Mouse (Mus musculus): ENCODE data around the gene Zc3hc1. TPM values are rescaled to one million over a fixed set of nuclear protein-coding genes. Genes with fewer than 3 reads are reported as not detected.

The Zc3hc1 gene
- total and polyA plus RNA-seq, 3 experiments: 13.4 to 16.2 (median 16.0) TPM

DNA sequence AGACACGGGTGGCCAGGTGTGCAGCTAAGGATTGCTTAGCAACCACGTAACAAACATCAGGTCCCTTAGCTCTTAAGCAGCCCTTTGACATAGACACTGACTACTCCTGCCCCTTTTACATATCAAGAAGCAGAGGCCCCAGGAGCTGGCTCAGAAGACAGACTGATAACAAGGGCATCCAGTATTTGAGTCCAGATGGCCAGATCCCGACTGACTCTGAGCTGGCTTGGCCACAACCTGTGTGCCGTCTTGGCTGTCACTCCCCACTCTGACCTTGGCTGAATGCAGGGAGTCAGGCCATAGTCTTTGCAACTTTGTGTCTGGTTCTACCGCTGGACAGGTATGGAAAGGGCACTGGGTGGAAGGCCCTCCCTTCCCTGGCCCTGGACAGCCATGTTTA, 34.7 kb downstream of the Zc3hc1 start:
- peak in 1 of 2 experiments; percentile 31 for DNase-seq
- Histone ChIP-seq H3K27me3 (ENCODE audit: control insufficient read depth, insufficient read depth, low read length) (no peaks in the 10 kb centered on the region), H3K9ac (ENCODE audit: low read depth, low read length) (no peak overlapping the region), H3K36me3 (ENCODE audit: control insufficient read depth, insufficient read depth, low read length) (no peaks in the 10 kb centered on the region), H3K27ac (peak overlapping the region; percentile 24), H3K4me3 (no peak overlapping the region), H3K4me1 (ENCODE audit: control insufficient read depth, insufficient read depth, low read length) (peaks cover 7% of the 10 kb centered on the region), H3K79me2 (replicated peaks; ENCODE audit: control insufficient read depth, insufficient read depth, low read length) (no peaks in the 10 kb centered on the region)
- TF ChIP-seq POLR2A (IDR thresholded peaks at IDR 0.05; ENCODE audit: insufficient read depth, low read depth, low read length) (no peak), EP300 (IDR thresholded peaks at IDR 0.05; ENCODE audit: insufficient read depth, low read depth, low read length) (no peak), CTCF (IDR thresholded peaks at IDR 0.05) (no peak)
- intact Hi-C loops (cut with DNase I): loop anchor here (2.0 to 10.0 kb wide), 6 partner anchors 54 to 519 kb away; partner anchors contain the start of gene Ube2h
- WGBS: 67% methylated on average over 5 of the region's 5 CpGs

DNA sequence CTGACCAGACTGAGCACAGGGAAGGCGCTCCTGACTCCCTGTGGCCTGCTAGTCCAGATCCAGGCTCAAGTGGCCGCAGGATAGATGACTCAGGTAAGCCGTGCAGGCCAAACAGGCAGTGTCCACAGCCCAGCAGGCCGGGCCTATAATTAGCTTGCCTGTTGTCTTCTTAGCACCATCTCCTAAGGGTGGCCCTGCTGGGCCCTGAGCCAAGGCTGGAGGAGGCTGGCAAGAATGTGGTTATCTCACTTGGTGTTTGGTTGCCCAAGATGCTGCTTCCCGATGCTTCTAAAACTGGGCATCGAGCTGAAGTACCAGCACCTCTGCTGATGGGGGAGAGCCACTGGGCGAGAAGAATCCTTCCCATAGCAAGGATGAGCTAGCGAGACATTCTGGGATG, 35.1 kb downstream of the Zc3hc1 start:
- H3K4me3 ChIP-seq: no peak overlapping the region
- peak overlapping the region; percentile 24; the same call in 1 of the 2 replicates for H3K27ac ChIP-seq
- H3K79me2 ChIP-seq (replicated peaks; ENCODE audit: control insufficient read depth, insufficient read depth, low read length): no peaks in the 10 kb centered on the region
- peak in 1 of 2 experiments; percentile 65 for DNase-seq
- no peaks in the 10 kb centered on the region for H3K27me3 ChIP-seq (ENCODE audit: control insufficient read depth, insufficient read depth, low read length)
- intact Hi-C loops (cut with DNase I): loop anchor here (2.0 to 10.0 kb wide), 6 partner anchors 53 to 518 kb away; partner anchors contain the start of gene Ube2h
- H3K36me3 ChIP-seq (ENCODE audit: control insufficient read depth, insufficient read depth, low read length): no peaks in the 10 kb centered on the region
- H3K4me1 ChIP-seq (ENCODE audit: control insufficient read depth, insufficient read depth, low read length): peaks cover 7% of the 10 kb centered on the region
- no peak overlapping the region for H3K9ac ChIP-seq (ENCODE audit: low read depth, low read length)
- 62% methylated on average over 8 of the region's 8 CpGs for WGBS
- TF ChIP-seq EP300 (IDR thresholded peaks at IDR 0.05; ENCODE audit: insufficient read depth, low read depth, low read length) (no peak), POLR2A (IDR thresholded peaks at IDR 0.05; ENCODE audit: insufficient read depth, low read depth, low read length) (no peak), CTCF (IDR thresholded peaks at IDR 0.05) (no peak)

GRCm38 (mm10) chr6:30354760-30355159, 36.1 kb downstream of the Zc3hc1 start:
- H3K27me3 ChIP-seq (ENCODE audit: control insufficient read depth, insufficient read depth, low read length): no peaks in the 10 kb centered on the region
- no peak for TF ChIP-seq CTCF (IDR thresholded peaks at IDR 0.05)
- no peak for TF ChIP-seq EP300 (IDR thresholded peaks at IDR 0.05; ENCODE audit: insufficient read depth, low read depth, low read length)
- TF ChIP-seq POLR2A (IDR thresholded peaks at IDR 0.05; ENCODE audit: insufficient read depth, low read depth, low read length): no peak
- H3K79me2 ChIP-seq (replicated peaks; ENCODE audit: control insufficient read depth, insufficient read depth, low read length): no peaks in the 10 kb centered on the region
- no peak overlapping the region; the same call in 1 of the 2 replicates for H3K27ac ChIP-seq
- intact Hi-C loops (cut with DNase I): loop anchor here (5.0 to 10.0 kb wide), 5 partner anchors 52 to 517 kb away; partner anchors contain the start of gene Ube2h
- H3K4me1 ChIP-seq (ENCODE audit: control insufficient read depth, insufficient read depth, low read length): peaks cover 7% of the 10 kb centered on the region
- no peak overlapping the region for H3K9ac ChIP-seq (ENCODE audit: low read depth, low read length)
- H3K36me3 ChIP-seq (ENCODE audit: control insufficient read depth, insufficient read depth, low read length): no peaks in the 10 kb centered on the region
- WGBS: 35% methylated on average over 5 of the region's 5 CpGs
- H3K4me3 ChIP-seq: no peak overlapping the region
- DNase-seq: no peak

GRCm38 (mm10) chr6:30353661-30354060, 37.2 kb downstream of the Zc3hc1 start:
- no peak for DNase-seq
- H3K4me1 ChIP-seq (ENCODE audit: control insufficient read depth, insufficient read depth, low read length): peaks cover 5% of the 10 kb centered on the region
- 84% methylated on average over 8 of the region's 8 CpGs for WGBS
- no peak overlapping the region for H3K4me3 ChIP-seq
- no peaks in the 10 kb centered on the region for H3K36me3 ChIP-seq (ENCODE audit: control insufficient read depth, insufficient read depth, low read length)
- H3K27ac ChIP-seq: no peak overlapping the region
- no peaks in the 10 kb centered on the region for H3K79me2 ChIP-seq (replicated peaks; ENCODE audit: control insufficient read depth, insufficient read depth, low read length)
- no peaks in the 10 kb centered on the region for H3K27me3 ChIP-seq (ENCODE audit: control insufficient read depth, insufficient read depth, low read length)
- TF ChIP-seq POLR2A (IDR thresholded peaks at IDR 0.05; ENCODE audit: insufficient read depth, low read depth, low read length) (no peak), EP300 (IDR thresholded peaks at IDR 0.05; ENCODE audit: insufficient read depth, low read depth, low read length) (no peak), CTCF (IDR thresholded peaks at IDR 0.05) (no peak)
- no peak overlapping the region for H3K9ac ChIP-seq (ENCODE audit: low read depth, low read length)
- intact Hi-C loops (cut with DNase I): loop anchor here (10.0 kb wide), 1 partner anchor 229 kb away; no protein-coding TSS in a partner anchor

DNA sequence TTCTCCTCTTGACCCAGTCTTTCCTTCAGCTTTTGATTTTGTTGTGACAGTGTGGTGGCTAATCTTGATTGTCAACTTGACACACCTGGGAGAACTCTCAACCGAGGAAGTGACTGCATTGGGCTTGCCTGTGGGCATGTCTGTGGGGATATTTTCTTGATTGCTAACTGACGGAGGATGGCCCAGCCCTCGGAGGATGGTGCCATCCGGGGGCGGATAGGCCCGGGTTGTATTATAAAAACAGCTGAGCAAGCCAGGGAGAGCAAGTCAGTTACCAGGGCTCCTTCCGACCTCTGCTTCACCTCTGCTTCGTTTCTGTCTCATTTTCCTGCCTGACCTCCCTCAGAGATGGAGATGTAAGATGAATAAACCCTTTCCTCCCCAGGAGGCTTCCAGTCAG, 38.1 kb downstream of the Zc3hc1 start:
- H3K4me3 ChIP-seq: no peak overlapping the region

DNA sequence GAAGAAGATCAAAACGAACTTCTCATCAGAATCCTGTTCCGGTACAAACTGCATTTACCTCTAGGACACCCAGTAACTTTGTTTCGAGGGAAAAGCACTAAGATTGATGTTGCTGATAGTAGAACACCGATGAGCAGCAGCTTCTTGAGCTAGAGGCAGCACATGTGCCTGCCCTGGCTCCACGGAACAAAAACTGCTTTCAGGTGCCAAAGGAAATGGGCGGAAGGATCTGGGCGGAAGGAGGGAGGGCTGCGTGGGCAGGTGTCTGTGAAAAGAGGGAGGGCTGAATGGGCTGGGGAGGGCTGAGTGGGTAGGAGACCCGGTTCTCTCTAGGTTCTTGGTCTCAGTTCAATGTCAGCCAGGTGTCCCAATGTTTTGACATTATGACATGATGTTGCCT, 39.5 kb downstream of the Zc3hc1 start:
- no peak for DNase-seq
- Histone ChIP-seq H3K4me1 (ENCODE audit: control insufficient read depth, insufficient read depth, low read length) (peaks cover 2% of the 10 kb centered on the region), H3K79me2 (replicated peaks; ENCODE audit: control insufficient read depth, insufficient read depth, low read length) (no peaks in the 10 kb centered on the region), H3K27me3 (ENCODE audit: control insufficient read depth, insufficient read depth, low read length) (no peaks in the 10 kb centered on the region), H3K36me3 (ENCODE audit: control insufficient read depth, insufficient read depth, low read length) (no peaks in the 10 kb centered on the region), H3K27ac (no peak overlapping the region), H3K4me3 (no peak overlapping the region), H3K9ac (ENCODE audit: low read depth, low read length) (no peak overlapping the region)
- WGBS: 67% methylated on average over 9 of the region's 9 CpGs
- TF ChIP-seq EP300 (IDR thresholded peaks at IDR 0.05; ENCODE audit: insufficient read depth, low read depth, low read length): no peak
- no peak for TF ChIP-seq CTCF (IDR thresholded peaks at IDR 0.05)
- TF ChIP-seq POLR2A (IDR thresholded peaks at IDR 0.05; ENCODE audit: insufficient read depth, low read depth, low read length): no peak
- intact Hi-C loops (cut with DNase I): loop anchor here (10.0 kb wide), 1 partner anchor 226 kb away; no protein-coding TSS in a partner anchor

More for the DNA sequence above, 38.1 kb downstream of the Zc3hc1 start:
- Histone ChIP-seq H3K36me3 (ENCODE audit: control insufficient read depth, insufficient read depth, low read length) (no peaks in the 10 kb centered on the region), H3K9ac (ENCODE audit: low read depth, low read length) (no peak overlapping the region), H3K79me2 (replicated peaks; ENCODE audit: control insufficient read depth, insufficient read depth, low read length) (no peaks in the 10 kb centered on the region), H3K27me3 (ENCODE audit: control insufficient read depth, insufficient read depth, low read length) (no peaks in the 10 kb centered on the region), H3K4me1 (ENCODE audit: control insufficient read depth, insufficient read depth, low read length) (peaks cover 5% of the 10 kb centered on the region), H3K27ac (no peak overlapping the region)
- DNase-seq: no peak
- intact Hi-C loops (cut with DNase I): loop anchor here (10.0 kb wide), 1 partner anchor 228 kb away; no protein-coding TSS in a partner anchor
- 45% methylated on average over 8 of the region's 8 CpGs for WGBS
- TF ChIP-seq POLR2A (IDR thresholded peaks at IDR 0.05; ENCODE audit: insufficient read depth, low read depth, low read length) (no peak), EP300 (IDR thresholded peaks at IDR 0.05; ENCODE audit: insufficient read depth, low read depth, low read length) (no peak), CTCF (IDR thresholded peaks at IDR 0.05) (no peak)
